Mouse (Mus musculus) adrenal gland, postnatal 4 days (tissue): ENCODE results near the gene Gm29797. TPM values are rescaled to one million over a fixed set of nuclear protein-coding genes. Genes with fewer than 3 reads are reported as not detected.

Source experiments
- DNase-seq, 2 experiments: peaks; one replicate each; pipeline ENCODE4 v3.0.0; 2021 to 2022; ENCODE audit warnings: low spot score in 2 of 2, mixed read lengths in 2 of 2
- long read RNA-seq, 2 experiments: library from polyadenylated mRNA; stranded (forward); transcript quantifications; one replicate each; pipeline ENCODE4 v2.0.0; 2021
- total RNA-seq, 2 experiments: library from RNA; stranded (reverse); gene quantifications; 2 replicates each; pipeline ENCODE4 v1.2.3; 2021

Gene Gm29797
- total RNA-seq, result under 1 TPM; 0.42 TPM
- long read RNA-seq, experiment 1, result 0 reads
- long read RNA-seq, experiment 2, result 0 reads

- DNase-seq, result no peak
Measured at GRCm38 (mm10) chr2:181656734-181657133, at the start of gene Gm29797. Gm29797 (plus strand) TSS chr2:181657034.

GRCm38 (mm10) chr2:181618761-181619495, 37.9 kb upstream of the Gm29797 start:
- DNase-seq, result no peak

- no peak for DNase-seq
Measured at GRCm38 (mm10) chr2:181623401-181623800, 33.4 kb upstream of the Gm29797 start.

- no peak for DNase-seq
Measured at GRCm38 (mm10) chr2:181628471-181628870, 28.4 kb upstream of the Gm29797 start.

- no peak for DNase-seq
Measured at GRCm38 (mm10) chr2:181632624-181633023, 24.2 kb upstream of the Gm29797 start.

GRCm38 (mm10) chr2:181635865-181636264, 21.0 kb upstream of the Gm29797 start:
- no peak for DNase-seq

- DNase-seq, result no peak
Measured at GRCm38 (mm10) chr2:181644361-181644760, 12.5 kb upstream of the Gm29797 start.

- no peak for DNase-seq
Measured at GRCm38 (mm10) chr2:181645666-181646065, 11.2 kb upstream of the Gm29797 start.

- DNase-seq, result no peak
Measured at GRCm38 (mm10) chr2:181646626-181647472, 10.0 kb upstream of the Gm29797 start.

- DNase-seq, result no peak
Measured at GRCm38 (mm10) chr2:181648926-181649325, 7.9 kb upstream of the Gm29797 start.

- no peak for DNase-seq
Measured at GRCm38 (mm10) chr2:181653065-181653464, 3.8 kb upstream of the Gm29797 start.

GRCm38 (mm10) chr2:181653523-181653922, 3.3 kb upstream of the Gm29797 start:
- DNase-seq, result no peak

- DNase-seq, result no peak
Measured at GRCm38 (mm10) chr2:181657441-181657840, 607 bp downstream of the Gm29797 start.

GRCm38 (mm10) chr2:181658528-181658927, 1.7 kb downstream of the Gm29797 start:
- no peak for DNase-seq

GRCm38 (mm10) chr2:181658930-181659555, 2.2 kb downstream of the Gm29797 start:
- no peak for DNase-seq

GRCm38 (mm10) chr2:181659609-181660055, 2.8 kb downstream of the Gm29797 start:
- peak; percentile 39 to 73 for DNase-seq

GRCm38 (mm10) chr2:181662620-181663297, 5.9 kb downstream of the Gm29797 start:
- DNase-seq, result no peak

GRCm38 (mm10) chr2:181663298-181663630, 6.4 kb downstream of the Gm29797 start:
- DNase-seq, result no peak

GRCm38 (mm10) chr2:181670285-181670912, 13.6 kb downstream of the Gm29797 start:
- no peak for DNase-seq

GRCm38 (mm10) chr2:181670913-181671311, 14.1 kb downstream of the Gm29797 start:
- no peak for DNase-seq

GRCm38 (mm10) chr2:181671326-181671725, 14.5 kb downstream of the Gm29797 start, which contains the start of gene Sox18:
Sox18 (minus strand) TSS chr2:181671640.
- DNase-seq, result no peak
